Mouse (Mus musculus) MEL (cell line): ENCODE measurements around the gene Map4. TPM values are rescaled to one million over a fixed set of nuclear protein-coding genes. Genes with fewer than 3 reads are reported as not detected.

ENCODE experiments used
- DNase-seq: peaks from one replicate; pipeline ENCODE4 v3.0.0; 2011; ENCODE audit warnings: low read depth, low spot score
- H3K27ac ChIP-seq: 2 replicates; pipeline ENCODE4 v1.5.1; 2012; ENCODE audit warnings: low read depth, mild to moderate bottlenecking, control low read depth, low read length, moderate library complexity; ENCODE audit not compliant: control insufficient read depth
- H3K27me3 ChIP-seq, 2 experiments: fragments of 150-350 bp in 1 of 2; sonication (generic) in 1 of 2; 2 replicates each; pipeline ENCODE4 v1.6.1; 2012; ENCODE audit warnings: low read length in 2 of 2, mild to moderate bottlenecking in 2 of 2, improper control_type of control experiment in 1 of 2, moderate library complexity in 1 of 2; ENCODE audit not compliant: insufficient read depth in 2 of 2, control insufficient read depth in 1 of 2
- H3K36me3 ChIP-seq, 2 experiments: 2 replicates each; pipeline ENCODE4 v1.6.1; 2012 to 2014; ENCODE audit warnings: low read length in 2 of 2, improper control_type of control experiment in 1 of 2, inconsistent platforms in 1 of 2, mild to moderate bottlenecking in 1 of 2; ENCODE audit not compliant: insufficient read depth in 2 of 2, control insufficient read depth in 1 of 2
- H3K4me1 ChIP-seq, 2 experiments: fragments of 150-350 bp in 1 of 2; sonication (generic) in 1 of 2; 2 replicates each; pipeline ENCODE4 v1.6.1; 2012; ENCODE audit warnings: low read length in 2 of 2, improper control_type of control experiment in 1 of 2, mild to moderate bottlenecking in 1 of 2; ENCODE audit not compliant: insufficient read depth in 2 of 2, control insufficient read depth in 1 of 2
- H3K4me3 ChIP-seq, 2 experiments: fragments of 150-350 bp in 1 of 2; sonication (generic) in 1 of 2; 2 replicates each; pipeline ENCODE4 v1.5.1; 2012; ENCODE audit warnings: low read depth in 2 of 2, low read length in 2 of 2, mild to moderate bottlenecking in 2 of 2, moderate library complexity in 2 of 2, control low read depth in 1 of 2, improper control_type of control experiment in 1 of 2; ENCODE audit not compliant: control insufficient read depth in 1 of 2, insufficient read depth in 1 of 2
- H3K79me2 ChIP-seq: 2 replicates; pipeline ENCODE4 v1.6.1; 2012; ENCODE audit warnings: mild to moderate bottlenecking, low read length, moderate library complexity; ENCODE audit not compliant: control insufficient read depth, poor library complexity, insufficient read depth
- H3K9ac ChIP-seq: 2 replicates; pipeline ENCODE4 v1.6.1; 2012; ENCODE audit warnings: low read depth, mild to moderate bottlenecking, control low read depth, low read length, moderate library complexity; ENCODE audit not compliant: control insufficient read depth, poor library complexity, severe bottlenecking
- H3K9me3 ChIP-seq: fragments of 150-350 bp; sonication (generic); replicated peaks from 2 replicates; pipeline ENCODE4 v1.6.1; 2012; ENCODE audit warnings: mild to moderate bottlenecking, low read length, improper control_type of control experiment, moderate library complexity; ENCODE audit not compliant: insufficient read depth
- BHLHE40 ChIP-seq: IDR thresholded peaks from 2 replicates; pipeline ENCODE4 v1.6.1; 2012; ENCODE audit warnings: low read depth, mild to moderate bottlenecking, inconsistent platforms, low read length, improper control_type of control experiment, borderline replicate concordance
- CTCF ChIP-seq, 3 experiments: IDR thresholded peaks in 2 of 3; conservative IDR thresholded peaks in 1 of 3; 2 replicates each; pipeline ENCODE4 v1.5.1; 2011 to 2012; ENCODE audit warnings: low read length in 3 of 3, low read depth in 2 of 3, mild to moderate bottlenecking in 2 of 3, improper control_type of control experiment in 1 of 3, inconsistent platforms in 1 of 3, mixed read lengths in 1 of 3, moderate library complexity in 1 of 3; ENCODE audit not compliant: control insufficient read depth in 1 of 3, insufficient read depth in 1 of 3, poor library complexity in 1 of 3, severe bottlenecking in 1 of 3
- E2F4 ChIP-seq: IDR thresholded peaks from 2 replicates; pipeline ENCODE4 v1.6.1; 2011; ENCODE audit warnings: low read depth, low read length, improper control_type of control experiment, borderline replicate concordance
- JUND ChIP-seq: IDR thresholded peaks from 2 replicates; pipeline ENCODE4 v1.6.1; 2011; ENCODE audit warnings: low read depth, mild to moderate bottlenecking, improper control_type of control experiment, low read length
- MAFK ChIP-seq: IDR thresholded peaks from 2 replicates; pipeline ENCODE4 v1.6.1; 2011; ENCODE audit warnings: low read depth, mild to moderate bottlenecking, low read length, improper control_type of control experiment, borderline replicate concordance
- MAX ChIP-seq: IDR thresholded peaks from 2 replicates; pipeline ENCODE4 v1.6.1; 2011; ENCODE audit warnings: low read length, improper control_type of control experiment
- MAZ ChIP-seq: IDR thresholded peaks from 2 replicates; pipeline ENCODE4 v1.6.1; 2012; ENCODE audit warnings: low read depth, mild to moderate bottlenecking, inconsistent platforms, low read length, improper control_type of control experiment
- MEF2A ChIP-seq: IDR thresholded peaks from 2 replicates; pipeline ENCODE4 v1.6.1; 2014; ENCODE audit warnings: low read depth, mild to moderate bottlenecking, inconsistent platforms, low read length, improper control_type of control experiment; ENCODE audit not compliant: poor library complexity, insufficient replicate concordance, severe bottlenecking; ENCODE audit errors: extremely low read depth
- NELFE ChIP-seq: IDR thresholded peaks from 2 replicates; pipeline ENCODE4 v1.6.1; 2011; ENCODE audit warnings: low read depth, low read length, improper control_type of control experiment
- NRF1 ChIP-seq: IDR thresholded peaks from 2 replicates; pipeline ENCODE4 v1.6.1; 2014; ENCODE audit warnings: low read depth, mild to moderate bottlenecking, inconsistent platforms, low read length, improper control_type of control experiment, moderate library complexity; ENCODE audit not compliant: poor library complexity, insufficient read depth, severe bottlenecking
- POLR2A ChIP-seq, 2 experiments: IDR thresholded peaks; 2 replicates each; pipeline ENCODE4 v1.6.1; 2011 to 2012; ENCODE audit warnings: low read length in 2 of 2, mild to moderate bottlenecking in 2 of 2, control low read depth in 1 of 2, improper control_type of control experiment in 1 of 2, low read depth in 1 of 2, moderate library complexity in 1 of 2; ENCODE audit not compliant: control insufficient read depth in 1 of 2, insufficient read depth in 1 of 2, poor library complexity in 1 of 2
- RAD21 ChIP-seq: IDR thresholded peaks from 2 replicates; pipeline ENCODE4 v1.6.1; 2011; ENCODE audit warnings: mild to moderate bottlenecking, low read depth, low read length, improper control_type of control experiment
- RCOR1 ChIP-seq: IDR thresholded peaks from 2 replicates; pipeline ENCODE4 v1.6.1; 2012; ENCODE audit warnings: low read depth, mild to moderate bottlenecking, inconsistent platforms, low read length, improper control_type of control experiment
- SIN3A ChIP-seq: IDR thresholded peaks from 2 replicates; pipeline ENCODE4 v1.6.1; 2012; ENCODE audit warnings: low read length, improper control_type of control experiment, inconsistent platforms
- TAL1 ChIP-seq: IDR thresholded peaks from 2 replicates; pipeline ENCODE4 v1.6.1; 2012; ENCODE audit warnings: mild to moderate bottlenecking, inconsistent platforms, low read length, moderate library complexity, mixed read lengths
- TBP ChIP-seq: IDR thresholded peaks from 2 replicates; pipeline ENCODE4 v1.8.0; 2011; ENCODE audit warnings: low read depth, low read length, improper control_type of control experiment
- UBTF ChIP-seq: IDR thresholded peaks from 2 replicates; pipeline ENCODE4 v1.6.1; 2012; ENCODE audit warnings: low read depth, mild to moderate bottlenecking, inconsistent platforms, low read length, improper control_type of control experiment, moderate library complexity, borderline replicate concordance; ENCODE audit not compliant: insufficient read depth
- USF1 ChIP-seq: IDR thresholded peaks from 2 replicates; pipeline ENCODE4 v1.6.1; 2014; ENCODE audit warnings: low read depth, mild to moderate bottlenecking, inconsistent platforms, low read length, improper control_type of control experiment, moderate library complexity
- ZNF384 ChIP-seq: IDR thresholded peaks from 2 replicates; pipeline ENCODE4 v1.6.1; 2012; ENCODE audit warnings: low read depth, mild to moderate bottlenecking, inconsistent platforms, low read length, improper control_type of control experiment
- polyA plus RNA-seq, 2 experiments: library from polyadenylated mRNA; stranded (reverse) in 1 of 2; unstranded in 1 of 2; fragments of >175 nt in 1 of 2; fragments of >200 nt in 1 of 2; gene quantifications; 2 replicates each; pipeline versions ENCODE4 v1.2.1 to v1.2.4; 2012; ENCODE audit warnings: low replicate concordance in 2 of 2, low read depth in 1 of 2; ENCODE audit not compliant: insufficient read length in 2 of 2, insufficient read depth in 1 of 2, missing spikeins in 1 of 2
- total RNA-seq: library from RNA; depleted of rRNA; stranded (reverse); fragments of 300-350 nt; gene quantifications from 2 replicates; pipeline ENCODE4 v1.2.3, GENCODE M21; 2012

Gene Map4
- total and polyA plus RNA-seq, 3 experiments, result 14.5 to 47.8 TPM; not detected in 1

DNA sequence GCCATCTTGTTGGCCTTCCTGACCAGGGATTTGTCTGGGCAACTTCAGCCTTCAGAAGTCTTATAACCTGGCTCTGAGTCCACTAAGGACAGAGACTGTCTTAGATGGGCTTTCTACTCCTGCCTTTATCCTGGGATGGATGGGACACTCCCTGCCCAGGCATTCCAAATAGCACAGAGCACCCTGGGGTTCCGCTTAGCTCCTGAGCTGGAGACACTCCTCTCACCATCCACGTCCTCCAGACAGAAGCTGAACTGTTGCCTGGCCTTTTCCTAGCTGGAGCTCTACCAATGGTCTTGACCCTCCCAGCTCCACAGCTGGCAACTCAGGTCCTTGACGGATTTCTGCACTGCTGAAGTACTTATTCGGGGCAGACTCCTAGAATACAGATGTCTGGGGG lies 29.0 kb upstream of the Map4 start:
- Histone ChIP-seq H3K36me3 (no peaks in the 10 kb centered on the region), H3K4me1 (no peaks in the 10 kb centered on the region; a peak in 1 of 4 replicates), H3K27me3 (no peaks in the 10 kb centered on the region), H3K27ac (no peak overlapping the region)
- no peak for TF ChIP-seq MAZ
- no peak for TF ChIP-seq JUND
- TF ChIP-seq BHLHE40, result no peak
- no peak for TF ChIP-seq NELFE
- no peak for TF ChIP-seq MAX
- TF ChIP-seq MEF2A, result no peak
- no peak for TF ChIP-seq UBTF
- TF ChIP-seq SIN3A, result no peak
- no peak for TF ChIP-seq TBP
- TF ChIP-seq E2F4, result no peak
- TF ChIP-seq, all 39 proteins: peak for 0
- H3K4me3 ChIP-seq, result no peak overlapping the region
- H3K9ac ChIP-seq, result no peak overlapping the region
- no peaks in the 10 kb centered on the region for H3K9me3 ChIP-seq
- H3K79me2 ChIP-seq, result no peaks in the 10 kb centered on the region
- DNase-seq, result no peak

DNA sequence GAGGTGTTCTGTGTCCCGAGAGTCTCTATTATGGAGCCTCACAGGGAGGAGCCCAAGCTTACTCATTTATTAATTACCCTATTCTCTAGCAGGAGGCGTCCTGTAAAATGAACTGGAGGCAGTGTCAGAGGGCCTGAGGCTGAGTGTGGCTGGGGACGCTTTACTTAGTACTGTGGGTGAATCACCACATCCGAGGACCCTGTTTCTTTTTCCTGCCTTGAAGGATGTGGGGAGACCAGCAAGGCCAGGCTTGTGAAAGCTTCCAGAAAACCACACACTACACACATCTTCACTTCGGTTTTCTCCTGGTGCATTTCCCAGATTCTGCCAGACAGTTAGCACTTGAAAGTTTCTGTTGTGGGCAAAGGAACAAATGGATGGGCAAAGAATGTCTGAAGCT lies 28.5 kb upstream of the Map4 start:
- DNase-seq, result no peak
- Histone ChIP-seq H3K79me2 (no peaks in the 10 kb centered on the region), H3K4me3 (no peak overlapping the region), H3K36me3 (peaks cover 0 to 3% of the 10 kb centered on the region in 2 experiments; a peak in 1 of 4 replicates), H3K4me1 (peaks cover 0 to 5% of the 10 kb centered on the region in 2 experiments; a peak in 1 of 4 replicates), H3K9me3 (no peaks in the 10 kb centered on the region), H3K27me3 (no peaks in the 10 kb centered on the region), H3K9ac (no peak overlapping the region), H3K27ac (no peak overlapping the region)
- TF ChIP-seq MAFK, result no peak
- TF ChIP-seq RCOR1, result no peak
- TF ChIP-seq NRF1, result no peak
- no peak for TF ChIP-seq ZNF384
- no peak for TF ChIP-seq MAX
- no peak for TF ChIP-seq CTCF (IDR thresholded peaks at IDR 0.05 in 2 of 3, conservative IDR thresholded peaks at IDR 0.05 in 1 of 3; ENCODE audit: control insufficient read depth in 1 of 3, insufficient read depth in 1 of 3, low read depth in 2 of 3, low read length in 3 of 3, poor library complexity in 1 of 3, severe bottlenecking in 1 of 3)
- TF ChIP-seq JUND, result no peak
- no peak for TF ChIP-seq E2F4
- no peak for TF ChIP-seq TAL1
- TF ChIP-seq NELFE, result no peak
- TF ChIP-seq RAD21, result no peak
- no peak for TF ChIP-seq TBP
- TF ChIP-seq USF1, result no peak
- TF ChIP-seq POLR2A (IDR thresholded peaks at IDR 0.05; ENCODE audit: control insufficient read depth in 1 of 2, insufficient read depth in 1 of 2, low read depth in 1 of 2, low read length in 2 of 2, poor library complexity in 1 of 2), result no peak
